Mouse (Mus musculus) ES-E14 (cell line): ENCODE results near the gene Kif26b.

Experiments used
- CHD2 ChIP-seq: IDR thresholded peaks from 2 replicates; pipeline ENCODE4 v1.6.1; 2014; ENCODE audit warnings: mild to moderate bottlenecking, low read depth, low read length, inconsistent platforms
- MAFK ChIP-seq: IDR thresholded peaks from 2 replicates; pipeline ENCODE4 v1.6.1; 2014; ENCODE audit warnings: mild to moderate bottlenecking, low read depth, low read length, inconsistent platforms; ENCODE audit not compliant: insufficient read depth

- TF ChIP-seq MAFK (no peak), CHD2 (no peak)
Observed at GRCm38 (mm10) chr1:178734576-178734975, 205.7 kb downstream of the Kif26b start.
